Mouse (Mus musculus): ENCODE measurements around the gene Prss27. TPM values are rescaled to one million over a fixed set of nuclear protein-coding genes. Genes with fewer than 3 reads are reported as not detected.

The Prss27 gene
- total RNA-seq, 2 experiments from 2014 or later, result not detected

Small RNA genes lying within 50 kb of the gene (microRNA-seq; reads per million reads assigned to microRNA genes)
- not detected for gene Gm27700

Other genes with a start within 250 kb of the Prss27 start
- gene Srrm2, start 247.6 kb upstream of the Prss27 start, total RNA-seq (2021), result 100 to 1,000 TPM; 157 to 162 TPM
- gene Elob, start 209.0 kb upstream of the Prss27 start, total RNA-seq (2021), result 100 to 1,000 TPM; 353 to 372 TPM
- not detected for gene Prss33, start 202.1 kb upstream of the Prss27 start, total RNA-seq (2021)
- gene Prss32, start 194.3 kb upstream of the Prss27 start, total RNA-seq (2021), result not detected
- not detected for gene Prss41, start 194.0 kb upstream of the Prss27 start, total RNA-seq (2021)
- gene Prss21, start 170.1 kb upstream of the Prss27 start, total RNA-seq (2021), result not detected
- gene Dcpp1, start 157.3 kb upstream of the Prss27 start, total RNA-seq (2021), result not detected
- gene Dcpp2, start 157.3 kb upstream of the Prss27 start, total RNA-seq (2021), result not detected
- gene Dcpp3, start 120.7 kb upstream of the Prss27 start, total RNA-seq (2021), result not detected
- not detected for gene Sbp, start 96.5 kb upstream of the Prss27 start, total RNA-seq (2021)
- not detected for gene Sbpl, start 82.9 kb upstream of the Prss27 start, total RNA-seq (2021)
- gene Prss30, start 57.6 kb upstream of the Prss27 start, total RNA-seq (2021), result not detected
- gene Prss22, start 40.0 kb upstream of the Prss27 start, total RNA-seq (2021), result not detected
- gene Kctd5, start 35.3 kb downstream of the Prss27 start, total RNA-seq (2021), result 10 to 100 TPM; 10.2 to 11.2 TPM
- 10 to 100 TPM; 45.0 to 46.1 TPM for gene Pdpk1, start 112.8 kb downstream of the Prss27 start, total RNA-seq (2021)
- gene Amdhd2, start 125.6 kb downstream of the Prss27 start, total RNA-seq (2021), result 1 to 10 TPM; 9.1 to 9.6 TPM
- gene Atp6v0c, start 131.6 kb downstream of the Prss27 start, total RNA-seq (2021), result 100 to 1,000 TPM; 225 to 246 TPM
- gene Tbc1d24, start 167.4 kb downstream of the Prss27 start, total RNA-seq (2021), result 1 to 10 TPM; 8.3 to 9.4 TPM
- gene Ntn3, start 171.4 kb downstream of the Prss27 start, total RNA-seq (2021), result under 1 TPM; 0.64 to 0.73 TPM
- gene Tedc2, start 182.7 kb downstream of the Prss27 start, total RNA-seq (2021), result 1 to 10 TPM; 1.7 to 2.2 TPM
- 1 to 10 TPM; 1.1 to 1.2 TPM for gene Ccnf, start 213.3 kb downstream of the Prss27 start, total RNA-seq (2021)

All from heart, postnatal 25 days (tissue).